Mouse (Mus musculus): Measurements from ENCODE around the gene Aipl1.

GRCm38 (mm10) chr11:72082601-72083000 is 45.3 kb upstream of the Aipl1 start:
- TF ChIP-seq POLR2AphosphoS2 (IDR thresholded peaks at IDR 0.05; ENCODE audit: insufficient read length, low read depth) (no peak), POLR2A (IDR thresholded peaks at IDR 0.05; ENCODE audit: insufficient read length, low read depth) (no peak), TCF3 (IDR thresholded peaks at IDR 0.05; ENCODE audit: insufficient read length, low read depth) (no peak), E2F4 (IDR thresholded peaks at IDR 0.05; ENCODE audit: insufficient read depth) (no peak), TCF12 (IDR thresholded peaks at IDR 0.05; ENCODE audit: insufficient read depth, poor library complexity, severe bottlenecking) (no peak), MYOG (IDR thresholded peaks at IDR 0.05; ENCODE audit: control insufficient read depth in 1 of 3, insufficient read depth in 1 of 3, insufficient read length in 2 of 3, low read depth in 2 of 3) (no peak), MAX (IDR thresholded peaks at IDR 0.05; ENCODE audit: low read depth) (no peak), REST (IDR thresholded peaks at IDR 0.05; ENCODE audit: insufficient read depth, insufficient read length) (no peak), USF1 (IDR thresholded peaks at IDR 0.05; ENCODE audit: low read depth) (no peak), CEBPB (IDR thresholded peaks at IDR 0.05; ENCODE audit: insufficient read depth, poor library complexity, severe bottlenecking) (no peak)
